Mouse (Mus musculus) embryonic fibroblast, embryonic 13.5 days (primary cell): ENCODE measurements at regions not wholly inside any gene's neighbourhood (a gene's known extent, or its start where the extent isn't known, plus 50 kb on each side); places are given as distances from the start of the nearest gene placed in this dataset.

Source experiments
- H3K27ac ChIP-seq: 2 replicates; pipeline ENCODE4 v1.5.1; 2012; ENCODE audit warnings: low read length, control low read depth, inconsistent platforms; ENCODE audit not compliant: insufficient read depth
- H3K4me1 ChIP-seq: 2 replicates; pipeline ENCODE4 v1.6.1; 2011; ENCODE audit warnings: low read length; ENCODE audit not compliant: control insufficient read depth, insufficient read depth
- H3K4me3 ChIP-seq: 2 replicates; pipeline ENCODE4 v1.5.1; 2011; ENCODE audit warnings: mild to moderate bottlenecking, control low read depth, low read length; ENCODE audit not compliant: insufficient read depth
- CTCF ChIP-seq: IDR thresholded peaks from 2 replicates; pipeline ENCODE4 v1.5.1; 2011; ENCODE audit warnings: mild to moderate bottlenecking, control low read depth, low read length, moderate library complexity, borderline replicate concordance; ENCODE audit not compliant: insufficient read depth
- POLR2A ChIP-seq: IDR thresholded peaks from 2 replicates; pipeline ENCODE4 v1.6.1; 2011; ENCODE audit warnings: low read depth, mild to moderate bottlenecking, control low read depth, low read length, moderate library complexity

GRCm38 (mm10) chr14:24794359-24794845 is 307.5 kb downstream of the Rps24 start:
- TF ChIP-seq CTCF (no peak), POLR2A (no peak)
- Histone ChIP-seq H3K4me3 (no peak overlapping the region), H3K27ac (peak overlapping the region; percentile 65), H3K4me1 (peaks cover 12% of the 10 kb centered on the region)

- Histone ChIP-seq H3K4me1 (peaks cover 12% of the 10 kb centered on the region), H3K27ac (no peak overlapping the region), H3K4me3 (no peak overlapping the region)
- TF ChIP-seq POLR2A (no peak), CTCF (no peak)
These were observed 310.6 kb downstream of the Rps24 start for GRCm38 (mm10) chr14:24797494-24797893.

GRCm38 (mm10) chr14:24798066-24798465 is 311.1 kb downstream of the Rps24 start:
- no peak overlapping the region for H3K4me3 ChIP-seq
- peaks cover 10% of the 10 kb centered on the region for H3K4me1 ChIP-seq
- no peak overlapping the region for H3K27ac ChIP-seq
- TF ChIP-seq CTCF (no peak), POLR2A (no peak)

- H3K4me3 ChIP-seq, result no peak overlapping the region
- TF ChIP-seq CTCF, result no peak
- TF ChIP-seq POLR2A, result no peak
These were observed 316.2 kb downstream of the Rps24 start for GRCm38 (mm10) chr14:24803001-24803655.

GRCm38 (mm10) chr14:24807061-24807460 is 320.1 kb downstream of the Rps24 start:
- Histone ChIP-seq H3K4me1 (peaks cover 8% of the 10 kb centered on the region; the same call in 1 of the 2 replicates), H3K4me3 (no peak overlapping the region), H3K27ac (no peak overlapping the region)
- no peak for TF ChIP-seq CTCF
- no peak for TF ChIP-seq POLR2A

More at GRCm38 (mm10) chr14:24803001-24803655, 316.2 kb downstream of the Rps24 start:
- Histone ChIP-seq H3K4me1 (peaks cover 8% of the 10 kb centered on the region; the same call in 1 of the 2 replicates), H3K27ac (no peak overlapping the region; the same call in 1 of the 2 replicates)

- no peaks in the 10 kb centered on the region for H3K4me1 ChIP-seq
- TF ChIP-seq POLR2A (no peak), CTCF (no peak)
- H3K4me3 ChIP-seq, result no peak overlapping the region
- peak overlapping the region; percentile 28 for H3K27ac ChIP-seq
These were observed 336.1 kb downstream of the Rps24 start for GRCm38 (mm10) chr14:24822876-24823567.

- TF ChIP-seq POLR2A (no peak), CTCF (no peak)
- no peaks in the 10 kb centered on the region for H3K4me1 ChIP-seq
- no peak overlapping the region for H3K27ac ChIP-seq
- no peak overlapping the region for H3K4me3 ChIP-seq
These were observed 337.4 kb downstream of the Rps24 start for GRCm38 (mm10) chr14:24824351-24824750.

- H3K4me3 ChIP-seq, result no peak overlapping the region
- TF ChIP-seq CTCF (no peak), POLR2A (no peak)
- no peak overlapping the region for H3K27ac ChIP-seq
- H3K4me1 ChIP-seq, result no peaks in the 10 kb centered on the region
These were observed 338.9 kb downstream of the Rps24 start for GRCm38 (mm10) chr14:24825722-24826386.

GRCm38 (mm10) chr14:24826471-24827337 is 339.8 kb downstream of the Rps24 start:
- TF ChIP-seq POLR2A, result no peak
- TF ChIP-seq CTCF, result no peak
- Histone ChIP-seq H3K4me1 (no peaks in the 10 kb centered on the region), H3K4me3 (no peak overlapping the region)

More at GRCm38 (mm10) chr14:24826471-24827337, 339.8 kb downstream of the Rps24 start:
- H3K27ac ChIP-seq, result peak overlapping the region; percentile 24; the same call in 1 of the 2 replicates
